Mouse (Mus musculus): Measurements from ENCODE around the gene Donson.

Donson gene

GRCm38 (mm10) chr16:91640171-91640570 lies 48.4 kb downstream of the Donson start:
- WGBS, result 82% methylated on average over 8 of the region's 8 CpGs

GRCm38 (mm10) chr16:91639636-91640035 lies 48.9 kb downstream of the Donson start:
- WGBS, result 61% methylated on average over 2 of the region's 2 CpGs

GRCm38 (mm10) chr16:91639161-91639560 lies 49.4 kb downstream of the Donson start:
- WGBS, result 81% methylated on average over 5 of the region's 5 CpGs

GRCm38 (mm10) chr16:91633641-91634040 lies 54.9 kb downstream of the Donson start:
- WGBS, result 85% methylated on average over 12 of the region's 12 CpGs

GRCm38 (mm10) chr16:91632940-91633339 lies 55.6 kb downstream of the Donson start:
- 82% methylated on average over 7 of the region's 7 CpGs for WGBS

- WGBS, result 45% methylated on average over 5 of the region's 5 CpGs
Measured at GRCm38 (mm10) chr16:91632439-91632838, 56.1 kb downstream of the Donson start.

- WGBS, result 38% methylated on average over 1 of the region's 1 CpGs
Measured at GRCm38 (mm10) chr16:91630584-91630983, 58.0 kb downstream of the Donson start.

- 93% methylated on average over 4 of the region's 4 CpGs for WGBS
Measured at GRCm38 (mm10) chr16:91629749-91630148, 58.8 kb downstream of the Donson start.

- WGBS, result 83% methylated on average over 3 of the region's 3 CpGs
Measured at GRCm38 (mm10) chr16:91628673-91629072, 59.9 kb downstream of the Donson start.

- 44% methylated on average over 7 of the region's 7 CpGs for WGBS
Measured at GRCm38 (mm10) chr16:91627831-91628230, 60.7 kb downstream of the Donson start.
